Mouse (Mus musculus) stomach, embryonic 15.5 days (tissue): ENCODE results near the gene Golt1a. TPM values are rescaled to one million over a fixed set of nuclear protein-coding genes. Genes with fewer than 3 reads are reported as not detected.
"Not testable (repeated sequence)": the region's sequence is repeated elsewhere in the genome, so short reads cannot be mapped to it uniquely, and the experiment has no call there.

Experiments used
- ATAC-seq: fragments of 200-750 bp; cut with Nextera tagmentation; 2 replicates; pipeline ENCODE4 v1.8.0; 2017; ENCODE audit warnings: low read depth, moderate number of reproducible peaks, moderate TSS enrichment; ENCODE audit not compliant: insufficient read depth, low FRiP score
- H3K27ac ChIP-seq: fragments of 300-500 bp; sonication (generic); 2 replicates; pipeline ENCODE4 v1.5.1; 2015; ENCODE audit warnings: mild to moderate bottlenecking, inconsistent platforms
- H3K27me3 ChIP-seq: fragments of 300-500 bp; sonication (generic); replicated peaks from 2 replicates; pipeline ENCODE4 v1.6.1; 2015; ENCODE audit warnings: inconsistent platforms
- H3K36me3 ChIP-seq: fragments of 300-500 bp; sonication (generic); 2 replicates; pipeline ENCODE4 v1.6.1; 2015; ENCODE audit warnings: inconsistent platforms
- H3K4me1 ChIP-seq: fragments of 300-500 bp; sonication (generic); 2 replicates; pipeline ENCODE4 v1.6.1; 2015; ENCODE audit warnings: inconsistent platforms
- H3K4me2 ChIP-seq: fragments of 300-500 bp; sonication (generic); 2 replicates; pipeline ENCODE4 v1.6.1; 2015; ENCODE audit warnings: mild to moderate bottlenecking, inconsistent platforms
- H3K4me3 ChIP-seq: fragments of 300-500 bp; sonication (generic); replicated peaks from 2 replicates; pipeline ENCODE4 v1.5.1; 2015; ENCODE audit warnings: inconsistent platforms
- H3K9ac ChIP-seq: fragments of 300-500 bp; sonication (generic); 2 replicates; pipeline ENCODE4 v1.6.1; 2015; ENCODE audit warnings: inconsistent platforms
- H3K9me3 ChIP-seq: fragments of 300-500 bp; sonication (generic); 2 replicates; pipeline ENCODE4 v1.6.1; 2016; ENCODE audit warnings: inconsistent platforms
- WGBS: fragments of 180-500 bp; shearing (Covaris S2); methylation state at CpG from one replicate; pipeline ENCODE4 v1.1.7; 2015; 5-methylcytosine and 5-hydroxymethylcytosine counted together
- polyA plus RNA-seq: library from polyadenylated mRNA; unstranded; fragments of >200 nt; fragmentation: Nextera tagmentation; extraction: Ambion mirVana; gene quantifications from 2 replicates; pipeline ENCODE4 v1.2.1, GENCODE M21; 2015

The Golt1a gene
- polyA plus RNA-seq, 1 experiment from 2014 or later = 7.7 TPM

DNA sequence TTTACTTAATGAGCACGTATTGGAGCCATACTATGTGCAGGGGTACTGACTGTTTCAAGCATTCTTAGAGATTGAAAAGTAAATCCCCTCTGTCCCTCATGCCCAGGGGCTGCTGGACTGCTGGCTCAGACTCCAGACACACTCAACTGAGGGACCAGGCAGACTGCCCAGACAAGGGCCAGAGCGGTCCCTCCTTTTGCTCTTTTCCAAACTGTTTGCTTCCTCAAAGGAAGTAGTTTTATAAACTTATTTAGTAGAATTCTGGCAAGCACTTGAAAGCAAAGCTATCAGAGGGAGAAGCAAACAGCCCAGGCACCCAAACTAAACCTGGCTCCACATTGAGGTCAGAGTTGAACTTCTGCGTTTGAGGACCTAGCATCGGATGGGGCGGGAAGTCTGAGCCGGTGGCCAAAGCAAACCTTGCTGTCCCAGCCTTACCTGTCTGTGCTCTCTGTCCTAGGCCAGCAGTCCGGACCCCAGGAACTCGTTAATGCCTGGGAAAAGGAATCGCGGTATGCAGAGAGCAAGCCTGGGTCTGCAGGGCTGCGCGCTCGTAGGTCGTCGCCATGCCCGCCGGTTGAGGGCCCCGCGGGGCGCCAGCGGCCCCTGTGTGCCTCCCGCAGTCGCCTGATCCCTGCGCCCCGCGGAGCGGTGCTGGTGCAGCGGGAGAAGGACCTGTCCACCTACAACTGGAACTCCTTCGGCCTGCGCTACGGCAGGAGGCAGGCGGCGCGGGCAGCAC, 19.5 kb downstream of the Golt1a start:
- H3K36me3 ChIP-seq = no peaks in the 10 kb centered on the region
- peak overlapping the region; percentile 27 for H3K4me3 ChIP-seq
- peaks cover 5% of the 10 kb centered on the region; the same call in 1 of the 2 replicates for H3K4me1 ChIP-seq
- no peak overlapping the region for H3K9ac ChIP-seq
- peak overlapping the region; percentile 61 for H3K4me2 ChIP-seq
- 0 out of 2 replicates have a peak, but pooled peaks cover 7% of the 10 kb centered on the region for H3K27me3 ChIP-seq
- ATAC-seq = no peak
- WGBS = 6% methylated on average over 34 of the region's 34 CpGs
- no peaks in the 10 kb centered on the region for H3K9me3 ChIP-seq
- no peak overlapping the region for H3K27ac ChIP-seq

DNA sequence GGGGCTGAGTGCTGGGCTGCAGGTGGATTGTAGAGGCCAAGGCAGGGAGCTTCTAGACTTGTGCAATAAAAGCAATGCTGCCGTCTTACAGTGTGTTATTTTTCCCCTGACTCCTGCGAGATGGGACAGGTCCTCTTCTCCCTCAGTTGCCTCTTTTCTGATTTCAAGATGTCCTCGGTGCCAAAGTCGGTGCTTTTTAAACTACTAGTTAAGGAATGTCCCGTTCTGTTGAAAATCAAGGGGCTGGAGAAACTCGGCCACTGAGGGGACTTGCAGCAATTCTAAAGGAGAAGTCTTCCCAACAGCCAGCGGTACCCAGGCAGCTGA, 20.0 kb downstream of the Golt1a start:
- H3K4me3 ChIP-seq = peak overlapping the region; percentile 27
- peaks cover 5% of the 10 kb centered on the region; the same call in 1 of the 2 replicates for H3K4me1 ChIP-seq
- H3K9me3 ChIP-seq = no peaks in the 10 kb centered on the region
- no peaks in the 10 kb centered on the region for H3K36me3 ChIP-seq
- no peak for ATAC-seq
- peak overlapping the region; percentile 61 for H3K4me2 ChIP-seq
- H3K27me3 ChIP-seq = 0 out of 2 replicates have a peak, but pooled peaks cover 7% of the 10 kb centered on the region
- no peak overlapping the region for H3K9ac ChIP-seq
- no peak overlapping the region for H3K27ac ChIP-seq
- WGBS = 18% methylated on average over 7 of the region's 7 CpGs

GRCm38 (mm10) chr1:133331142-133331541, 21.5 kb downstream of the Golt1a start:
- Histone ChIP-seq H3K4me2 (no peak overlapping the region), H3K9ac (no peak overlapping the region), H3K4me1 (peaks cover 5% of the 10 kb centered on the region; the same call in 1 of the 2 replicates), H3K36me3 (no peaks in the 10 kb centered on the region), H3K9me3 (no peaks in the 10 kb centered on the region), H3K4me3 (no peak overlapping the region), H3K27ac (no peak overlapping the region), H3K27me3 (0 out of 2 replicates have a peak, but pooled peaks cover 7% of the 10 kb centered on the region)
- whole genome bisulfite sequencing = 65% methylated on average over 3 of the region's 3 CpGs
- ATAC-seq = no peak

DNA sequence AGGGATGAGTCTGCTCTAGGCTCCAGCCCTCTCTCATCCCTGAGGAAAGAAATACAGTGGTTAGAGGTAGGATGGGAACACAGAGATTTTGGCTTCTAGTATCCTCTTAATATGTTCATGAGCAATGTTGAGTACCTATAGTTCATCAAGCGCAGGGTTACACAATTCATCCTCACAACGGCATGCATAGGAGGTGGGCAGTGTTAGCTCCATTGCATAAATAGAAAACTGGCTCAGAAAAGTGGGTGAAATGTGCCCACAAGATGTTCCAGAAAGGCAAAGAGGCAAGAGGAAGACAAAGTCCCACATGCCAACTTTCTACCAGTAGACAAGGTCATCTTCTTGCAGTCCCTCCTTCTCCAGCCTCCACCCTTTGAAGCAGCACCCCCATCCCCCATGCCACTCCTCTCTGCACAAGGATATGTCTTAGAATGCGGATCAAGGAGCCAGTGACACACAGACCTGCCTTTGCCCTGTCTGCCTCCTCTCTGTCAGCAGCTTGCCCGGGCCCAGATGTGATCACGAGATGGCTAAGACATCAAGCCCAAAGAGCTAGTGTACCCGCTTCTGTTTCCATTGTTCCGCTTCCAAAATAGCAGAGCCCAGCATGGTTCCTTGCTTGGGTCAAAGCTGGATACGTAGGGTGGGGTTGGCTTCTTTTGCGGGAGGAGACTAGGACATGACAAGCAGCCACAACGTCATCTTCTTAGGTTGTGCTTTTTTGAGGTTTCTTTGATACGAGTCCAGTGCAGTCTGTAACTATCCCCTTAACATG, 23.2 kb downstream of the Golt1a start:
- no peak overlapping the region for H3K4me2 ChIP-seq
- H3K36me3 ChIP-seq = no peaks in the 10 kb centered on the region
- no peaks in the 10 kb centered on the region for H3K9me3 ChIP-seq
- 88% methylated on average over 11 of the region's 11 CpGs for WGBS
- H3K27me3 ChIP-seq = 0 out of 2 replicates have a peak, but pooled peaks cover 7% of the 10 kb centered on the region
- no peak for ATAC-seq
- no peak overlapping the region for H3K4me3 ChIP-seq
- no peak overlapping the region for H3K27ac ChIP-seq
- peaks cover 5% of the 10 kb centered on the region; the same call in 1 of the 2 replicates for H3K4me1 ChIP-seq
- H3K9ac ChIP-seq = no peak overlapping the region

GRCm38 (mm10) chr1:133333937-133334336, 24.3 kb downstream of the Golt1a start:
- WGBS = 72% methylated on average over 6 of the region's 6 CpGs
- Histone ChIP-seq H3K27ac (no peak overlapping the region), H3K4me1 (peaks cover 5% of the 10 kb centered on the region; the same call in 1 of the 2 replicates), H3K4me2 (no peak overlapping the region), H3K4me3 (no peak overlapping the region), H3K9ac (no peak overlapping the region), H3K9me3 (no peaks in the 10 kb centered on the region), H3K27me3 (0 out of 2 replicates have a peak, but pooled peaks cover 7% of the 10 kb centered on the region), H3K36me3 (no peaks in the 10 kb centered on the region)
- no peak for ATAC-seq

GRCm38 (mm10) chr1:133340403-133340802, 30.8 kb downstream of the Golt1a start:
- H3K27me3 ChIP-seq, H3K27ac ChIP-seq, ATAC-seq, H3K4me2 ChIP-seq, H3K9ac ChIP-seq, H3K4me1 ChIP-seq, H3K4me3 ChIP-seq, H3K9me3 ChIP-seq, H3K36me3 ChIP-seq: not testable (repeated sequence)
- WGBS = 69% methylated on average over 1 of the region's 1 CpGs

DNA sequence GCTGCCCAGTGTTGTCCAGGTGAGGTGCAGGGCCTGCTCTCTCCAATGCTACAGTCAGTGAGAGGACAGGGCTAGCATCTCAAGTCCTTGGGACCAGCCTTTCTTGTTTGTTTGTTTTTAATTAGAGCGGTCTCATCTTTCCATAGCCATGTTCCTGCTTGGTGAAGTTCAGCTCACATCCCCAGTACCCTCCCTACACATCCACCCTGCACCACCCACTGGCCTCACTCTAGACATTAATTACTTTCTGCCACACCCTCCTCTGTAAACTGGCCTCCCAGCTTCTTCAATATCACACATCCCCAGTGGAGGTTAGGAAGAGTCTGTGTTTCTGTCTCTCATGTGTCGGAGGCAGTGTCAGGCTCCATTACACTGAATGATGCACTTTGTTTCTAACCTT, 34.8 kb downstream of the Golt1a start:
- H3K27ac ChIP-seq = no peak overlapping the region
- WGBS = 84% methylated on average over 2 of the region's 2 CpGs

GRCm38 (mm10) chr1:133346531-133346930, 36.9 kb downstream of the Golt1a start:
- no peak overlapping the region for H3K4me3 ChIP-seq
- 75% methylated on average over 9 of the region's 9 CpGs for WGBS
- ATAC-seq = no peak
- no peaks in the 10 kb centered on the region; the same call in 1 of the 2 replicates for H3K4me1 ChIP-seq
- H3K27ac ChIP-seq = no peak overlapping the region
- no peaks in the 10 kb centered on the region for H3K27me3 ChIP-seq
- H3K9me3 ChIP-seq = no peaks in the 10 kb centered on the region
- H3K4me2 ChIP-seq = no peak overlapping the region
- H3K36me3 ChIP-seq = no peaks in the 10 kb centered on the region
- H3K9ac ChIP-seq = no peak overlapping the region

More for the DNA sequence above, 34.8 kb downstream of the Golt1a start:
- H3K36me3 ChIP-seq = no peaks in the 10 kb centered on the region
- no peak overlapping the region for H3K4me3 ChIP-seq
- H3K27me3 ChIP-seq = no peaks in the 10 kb centered on the region
- H3K9ac ChIP-seq = no peak overlapping the region
- no peak for ATAC-seq
- H3K9me3 ChIP-seq = no peaks in the 10 kb centered on the region
- no peak overlapping the region for H3K4me2 ChIP-seq
- H3K4me1 ChIP-seq = no peaks in the 10 kb centered on the region; the same call in 1 of the 2 replicates

GRCm38 (mm10) chr1:133347226-133347625, 37.6 kb downstream of the Golt1a start:
- no peaks in the 10 kb centered on the region for H3K9me3 ChIP-seq
- WGBS = 64% methylated on average over 3 of the region's 3 CpGs
- H3K4me2 ChIP-seq = no peak overlapping the region
- no peaks in the 10 kb centered on the region for H3K36me3 ChIP-seq
- H3K27ac ChIP-seq = no peak overlapping the region
- H3K4me1 ChIP-seq = no peaks in the 10 kb centered on the region; the same call in 1 of the 2 replicates
- no peak overlapping the region for H3K9ac ChIP-seq
- no peak overlapping the region for H3K4me3 ChIP-seq
- no peak for ATAC-seq
- 0 out of 2 replicates have a peak, but pooled peaks cover under 1% of the 10 kb centered on the region for H3K27me3 ChIP-seq

DNA sequence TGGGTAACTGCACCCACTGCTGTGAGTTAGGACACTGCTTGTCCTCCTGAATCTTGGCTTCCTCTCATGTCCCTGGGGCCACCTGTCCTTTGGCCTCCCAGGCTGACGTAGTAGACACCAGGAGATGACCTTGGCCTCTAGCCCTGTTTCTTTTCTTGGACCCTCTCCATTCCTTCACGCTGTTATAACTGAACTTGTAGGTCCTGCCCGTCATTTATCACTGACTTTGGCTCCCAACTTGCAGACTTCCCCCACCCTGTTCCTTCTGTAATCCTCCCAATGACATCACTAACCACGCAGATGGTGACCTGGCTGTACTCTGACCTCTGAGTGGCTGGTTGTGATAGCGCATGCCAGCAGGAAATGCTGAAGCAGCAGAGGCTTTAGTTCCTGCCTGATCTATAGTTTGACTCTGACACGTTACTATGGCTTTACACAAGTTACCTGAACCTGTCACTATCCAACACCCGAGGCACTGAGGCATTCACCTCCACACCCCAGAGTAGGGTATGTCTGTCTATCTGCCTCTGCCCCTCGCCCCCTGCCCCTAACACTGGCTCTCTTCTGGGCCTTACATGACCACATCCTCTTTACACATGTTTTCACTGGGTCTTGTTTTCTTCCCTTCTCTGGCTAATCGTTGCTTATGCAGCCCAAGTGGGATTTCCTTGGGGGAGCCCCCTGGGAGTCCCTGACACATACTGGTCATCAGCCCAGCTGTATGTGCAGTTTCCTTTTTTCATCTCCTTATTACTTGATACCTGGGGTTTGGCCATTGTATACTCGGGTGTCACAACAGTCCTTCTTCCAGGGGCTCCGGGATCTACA, 38.3 kb downstream of the Golt1a start:
- 0 out of 2 replicates have a peak, but pooled peaks cover 3% of the 10 kb centered on the region for H3K27me3 ChIP-seq

DNA sequence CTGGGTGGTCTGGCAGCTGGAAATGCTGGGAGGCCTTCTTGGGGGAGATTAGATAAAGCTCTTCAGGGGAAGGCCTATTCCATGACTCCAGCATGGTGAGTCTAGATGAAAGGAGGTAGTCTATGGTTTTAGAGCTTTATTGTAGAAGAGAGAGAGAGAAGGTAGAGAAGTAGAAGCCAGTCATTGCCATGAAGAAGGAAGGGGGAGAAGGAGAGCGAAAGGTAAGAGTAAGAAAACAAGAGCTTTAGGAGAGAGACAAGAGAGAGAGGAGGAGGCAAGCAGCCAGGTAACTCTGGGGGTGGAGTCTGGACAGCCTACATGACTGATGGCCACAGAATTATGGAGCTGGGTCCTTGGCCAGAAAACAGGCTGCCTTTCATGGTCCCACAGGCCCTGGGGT, 40.6 kb downstream of the Golt1a start, which contains the start of gene Ren1:
Gene Ren1, plus strand, starts transcription at position 301 of the 400 bp plus-strand sequence.
- Histone ChIP-seq H3K9ac (no peak within 1 kb of the TSS), H3K4me3 (no peak within 1 kb of the TSS), H3K4me1 (no peaks in the 10 kb centered on the region; the same call in 1 of the 2 replicates), H3K9me3 (no peaks in the 10 kb centered on the region), H3K27ac (no peak within 1 kb of the TSS), H3K27me3 (0 out of 2 replicates have a peak, but pooled peaks cover 3% of the 10 kb centered on the region), H3K4me2 (no peak within 1 kb of the TSS), H3K36me3 (no peaks in the 10 kb centered on the region)
- no peak for ATAC-seq
- 96% methylated on average over 1 of the region's 1 CpGs for WGBS

More for the DNA sequence above, 38.3 kb downstream of the Golt1a start:
- no peak overlapping the region for H3K9ac ChIP-seq
- no peak overlapping the region for H3K4me3 ChIP-seq
- ATAC-seq = no peak
- no peaks in the 10 kb centered on the region for H3K36me3 ChIP-seq
- H3K4me1 ChIP-seq = no peaks in the 10 kb centered on the region; the same call in 1 of the 2 replicates
- H3K27ac ChIP-seq = no peak overlapping the region
- no peaks in the 10 kb centered on the region for H3K9me3 ChIP-seq
- H3K4me2 ChIP-seq = no peak overlapping the region
- WGBS = 56% methylated on average over 11 of the region's 11 CpGs
